Mouse (Mus musculus) erythroblast, embryonic 14.5 days (primary cell): ENCODE measurements around the gene Cenpv.

Source experiments
- GATA1 ChIP-seq: IDR thresholded peaks from 2 replicates; pipeline ENCODE4 v1.6.1; 2012; ENCODE audit warnings: low read length, inconsistent platforms, mixed read lengths
- TAL1 ChIP-seq: IDR thresholded peaks from 3 replicates; pipeline ENCODE4 v1.6.1; 2012; ENCODE audit warnings: low read length, inconsistent platforms, mixed read lengths

GRCm38 (mm10) chr11:62576530-62577152 is 37.6 kb upstream of the Cenpv start:
- TF ChIP-seq GATA1 (no peak), TAL1 (no peak)
